Mouse (Mus musculus): ENCODE data around the gene Nfic. TPM values are rescaled to one million over a fixed set of nuclear protein-coding genes. Genes with fewer than 3 reads are reported as not detected.

Gene Nfic
- polyA plus RNA-seq, 1 experiment from 2014 or later = 21.1 TPM

GRCm38 (mm10) chr10:81488081-81488480, 32.6 kb upstream of the Nfic start:
- no peaks in the 10 kb centered on the region for H3K27me3 ChIP-seq (ENCODE audit: insufficient read depth, low read length)
- no peak overlapping the region for H3K27ac ChIP-seq (ENCODE audit: low read depth)
- H3K4me3 ChIP-seq (ENCODE audit: low read depth, low read length) = no peak overlapping the region
- 88% methylated on average over 11 of the region's 11 CpGs for WGBS (ENCODE audit: insufficient replicate concordance)
- no peak for TF ChIP-seq EP300 (IDR thresholded peaks at IDR 0.05; ENCODE audit: low read depth)
- TF ChIP-seq CTCF (IDR thresholded peaks at IDR 0.05; ENCODE audit: low read depth) = no peak
- DNase-seq = no peak
- H3K9me3 ChIP-seq (ENCODE audit: low read length) = no peaks in the 10 kb centered on the region
- no peak overlapping the region for H3K4me2 ChIP-seq (ENCODE audit: low read depth, low read length)
- H3K36me3 ChIP-seq (replicated peaks; ENCODE audit: insufficient read depth, low read length) = peaks cover 67% of the 10 kb centered on the region
- ATAC-seq = no peak
- H3K9ac ChIP-seq (replicated peaks) = no peak overlapping the region
- no peaks in the 10 kb centered on the region; the same call in 1 of the 2 replicates for H3K4me1 ChIP-seq (ENCODE audit: insufficient read depth)

GRCm38 (mm10) chr10:81486496-81486895, 31.1 kb upstream of the Nfic start:
- 87% methylated on average over 10 of the region's 10 CpGs for WGBS (ENCODE audit: insufficient replicate concordance)
- DNase-seq (no peak), ATAC-seq (no peak)
- peaks cover 51% of the 10 kb centered on the region for H3K36me3 ChIP-seq (replicated peaks; ENCODE audit: insufficient read depth, low read length)
- H3K27me3 ChIP-seq (ENCODE audit: insufficient read depth, low read length) = peaks cover 13% of the 10 kb centered on the region
- no peak overlapping the region for H3K4me3 ChIP-seq (ENCODE audit: low read depth, low read length)
- no peaks in the 10 kb centered on the region for H3K9me3 ChIP-seq (ENCODE audit: low read length)
- TF ChIP-seq CTCF (IDR thresholded peaks at IDR 0.05; ENCODE audit: low read depth) = no peak
- TF ChIP-seq EP300 (IDR thresholded peaks at IDR 0.05; ENCODE audit: low read depth) = no peak
- no peak overlapping the region for H3K27ac ChIP-seq (ENCODE audit: low read depth)
- peaks cover 7% of the 10 kb centered on the region for H3K4me1 ChIP-seq (ENCODE audit: insufficient read depth)
- no peak overlapping the region for H3K9ac ChIP-seq (replicated peaks)
- H3K4me2 ChIP-seq (ENCODE audit: low read depth, low read length) = no peak overlapping the region

- ATAC-seq (no peak), DNase-seq (no peak)
- 54% methylated on average over 7 of the region's 7 CpGs for WGBS (ENCODE audit: insufficient replicate concordance)
- Histone ChIP-seq H3K9me3 (ENCODE audit: low read length) (no peaks in the 10 kb centered on the region), H3K36me3 (replicated peaks; ENCODE audit: insufficient read depth, low read length) (peaks cover 42% of the 10 kb centered on the region), H3K27me3 (ENCODE audit: insufficient read depth, low read length) (peaks cover 22% of the 10 kb centered on the region), H3K4me2 (ENCODE audit: low read depth, low read length) (no peak overlapping the region), H3K27ac (ENCODE audit: low read depth) (no peak overlapping the region), H3K4me1 (ENCODE audit: insufficient read depth) (peaks cover 7% of the 10 kb centered on the region), H3K4me3 (ENCODE audit: low read depth, low read length) (no peak overlapping the region), H3K9ac (replicated peaks) (no peak overlapping the region)
- TF ChIP-seq CTCF (IDR thresholded peaks at IDR 0.05; ENCODE audit: low read depth) = no peak
- no peak for TF ChIP-seq EP300 (IDR thresholded peaks at IDR 0.05; ENCODE audit: low read depth)
Measured at GRCm38 (mm10) chr10:81485479-81486018, 30.1 kb upstream of the Nfic start.

GRCm38 (mm10) chr10:81485060-81485449, 29.6 kb upstream of the Nfic start:
- H3K9ac ChIP-seq (replicated peaks) = no peak overlapping the region
- peaks cover 7% of the 10 kb centered on the region for H3K4me1 ChIP-seq (ENCODE audit: insufficient read depth)
- H3K9me3 ChIP-seq (ENCODE audit: low read length) = no peaks in the 10 kb centered on the region
- H3K36me3 ChIP-seq (replicated peaks; ENCODE audit: insufficient read depth, low read length) = peaks cover 37% of the 10 kb centered on the region
- peaks cover 25% of the 10 kb centered on the region for H3K27me3 ChIP-seq (ENCODE audit: insufficient read depth, low read length)
- H3K4me3 ChIP-seq (ENCODE audit: low read depth, low read length) = no peak overlapping the region
- no peak overlapping the region for H3K27ac ChIP-seq (ENCODE audit: low read depth)
- no peak overlapping the region for H3K4me2 ChIP-seq (ENCODE audit: low read depth, low read length)
- ATAC-seq = no peak
- no peak for DNase-seq
- 15% methylated on average over 2 of the region's 2 CpGs for WGBS (ENCODE audit: insufficient replicate concordance)
- TF ChIP-seq EP300 (IDR thresholded peaks at IDR 0.05; ENCODE audit: low read depth) (no peak), CTCF (IDR thresholded peaks at IDR 0.05; ENCODE audit: low read depth) (peak; percentile 51)

GRCm38 (mm10) chr10:81484441-81485059, 29.1 kb upstream of the Nfic start:
- Histone ChIP-seq H3K27me3 (ENCODE audit: insufficient read depth, low read length) (peaks cover 25% of the 10 kb centered on the region), H3K9me3 (ENCODE audit: low read length) (no peaks in the 10 kb centered on the region), H3K9ac (replicated peaks) (no peak overlapping the region), H3K4me1 (ENCODE audit: insufficient read depth) (peaks cover 7% of the 10 kb centered on the region), H3K27ac (ENCODE audit: low read depth) (no peak overlapping the region), H3K36me3 (replicated peaks; ENCODE audit: insufficient read depth, low read length) (peaks cover 32% of the 10 kb centered on the region), H3K4me2 (ENCODE audit: low read depth, low read length) (no peak overlapping the region), H3K4me3 (ENCODE audit: low read depth, low read length) (no peak overlapping the region)
- ATAC-seq = no peak
- no peak for DNase-seq
- WGBS (ENCODE audit: insufficient replicate concordance) = 59% methylated on average over 6 of the region's 6 CpGs
- no peak for TF ChIP-seq EP300 (IDR thresholded peaks at IDR 0.05; ENCODE audit: low read depth)
- no peak for TF ChIP-seq CTCF (IDR thresholded peaks at IDR 0.05; ENCODE audit: low read depth)

- ATAC-seq = 0 out of 2 replicates have a peak, but pooled peaks have one; percentile 33
- H3K4me2 ChIP-seq (ENCODE audit: low read depth, low read length) = no peak overlapping the region
- H3K27ac ChIP-seq (ENCODE audit: low read depth) = no peak overlapping the region
- H3K36me3 ChIP-seq (replicated peaks; ENCODE audit: insufficient read depth, low read length) = peaks cover 26% of the 10 kb centered on the region
- DNase-seq = peak; percentile 60
- peaks cover 7% of the 10 kb centered on the region for H3K4me1 ChIP-seq (ENCODE audit: insufficient read depth)
- H3K9ac ChIP-seq (replicated peaks) = no peak overlapping the region
- H3K4me3 ChIP-seq (ENCODE audit: low read depth, low read length) = no peak overlapping the region
- TF ChIP-seq CTCF (IDR thresholded peaks at IDR 0.05; ENCODE audit: low read depth) = peak; percentile 70
- TF ChIP-seq EP300 (IDR thresholded peaks at IDR 0.05; ENCODE audit: low read depth) = no peak
- 14% methylated on average over 9 of the region's 9 CpGs for WGBS (ENCODE audit: insufficient replicate concordance)
- no peaks in the 10 kb centered on the region for H3K9me3 ChIP-seq (ENCODE audit: low read length)
- H3K27me3 ChIP-seq (ENCODE audit: insufficient read depth, low read length) = peaks cover 25% of the 10 kb centered on the region
Measured at GRCm38 (mm10) chr10:81483983-81484382, 28.5 kb upstream of the Nfic start.

Measured in liver, postnatal 0 days (tissue).